Mouse (Mus musculus) ES-E14 (cell line): Measurements from ENCODE around the gene Tm9sf1.

Experiments
- CHD2 ChIP-seq: IDR thresholded peaks from 2 replicates; pipeline ENCODE4 v1.6.1; 2014; ENCODE audit warnings: mild to moderate bottlenecking, low read depth, low read length, inconsistent platforms
- MAFK ChIP-seq: IDR thresholded peaks from 2 replicates; pipeline ENCODE4 v1.6.1; 2014; ENCODE audit warnings: mild to moderate bottlenecking, low read depth, low read length, inconsistent platforms; ENCODE audit not compliant: insufficient read depth

DNA sequence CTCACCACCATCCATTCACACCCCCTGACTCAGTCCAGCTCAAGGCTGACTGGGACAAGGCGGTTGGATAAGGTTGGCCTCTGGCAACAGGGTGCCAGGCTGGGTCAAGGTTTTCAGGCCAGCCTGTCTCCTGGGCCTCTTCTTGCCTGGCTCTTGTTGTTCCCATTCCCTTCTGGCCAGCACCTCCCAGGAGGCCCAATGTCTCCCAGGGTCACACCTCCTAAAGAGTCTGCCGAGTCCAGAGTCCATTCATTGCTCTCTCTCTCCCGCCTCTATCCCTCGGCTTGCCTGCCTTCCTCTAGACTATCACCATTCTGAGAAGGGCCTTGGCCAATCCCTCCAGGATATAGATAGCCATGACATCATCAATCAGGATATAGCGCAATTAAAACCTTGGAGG, 14.4 kb upstream of the Tm9sf1 start:
- TF ChIP-seq CHD2 (no peak), MAFK (no peak)
